Mouse (Mus musculus) myocyte (in vitro differentiated cells): ENCODE measurements around the gene Rsph3b.
"Not testable (repeated sequence)": the region's sequence is repeated elsewhere in the genome, so short reads cannot be mapped to it uniquely, and the experiment has no call there.

ENCODE experiments used
- CEBPB ChIP-seq: IDR thresholded peaks from 2 replicates; pipeline ENCODE4 v1.6.1; 2011; ENCODE audit warnings: mild to moderate bottlenecking, moderate library complexity; ENCODE audit not compliant: poor library complexity, insufficient read depth, severe bottlenecking
- E2F4 ChIP-seq: IDR thresholded peaks from one replicate; pipeline ENCODE4 v1.6.1; 2011; ENCODE audit warnings: mild to moderate bottlenecking, control low read depth, moderate library complexity; ENCODE audit not compliant: insufficient read depth
- MAX ChIP-seq: IDR thresholded peaks from one replicate; pipeline ENCODE4 v1.6.1; 2011; ENCODE audit warnings: low read depth, mild to moderate bottlenecking, control low read depth
- MYOD1 ChIP-seq, 3 experiments: IDR thresholded peaks; one replicate each; pipeline ENCODE4 v1.6.1; 2011; ENCODE audit warnings: control low read depth in 2 of 3, low read depth in 2 of 3, mild to moderate bottlenecking in 2 of 3, moderate library complexity in 1 of 3; ENCODE audit not compliant: insufficient read length in 2 of 3, control insufficient read depth in 1 of 3
- MYOG ChIP-seq, 3 experiments: IDR thresholded peaks; one replicate each; pipeline ENCODE4 v1.6.1; 2011; ENCODE audit warnings: control low read depth in 2 of 3, low read depth in 2 of 3, mild to moderate bottlenecking in 2 of 3; ENCODE audit not compliant: insufficient read length in 2 of 3, control insufficient read depth in 1 of 3, insufficient read depth in 1 of 3
- POLR2A ChIP-seq: IDR thresholded peaks from one replicate; pipeline ENCODE4 v1.6.1; 2011; ENCODE audit warnings: low read depth, mild to moderate bottlenecking, control low read depth, moderate library complexity; ENCODE audit not compliant: insufficient read length
- POLR2AphosphoS2 ChIP-seq: IDR thresholded peaks from one replicate; pipeline ENCODE4 v1.6.1; 2011; ENCODE audit warnings: low read depth, control low read depth; ENCODE audit not compliant: insufficient read length
- SRF ChIP-seq: IDR thresholded peaks from one replicate; pipeline ENCODE4 v1.6.1; 2011; ENCODE audit warnings: low read depth; ENCODE audit not compliant: control insufficient read depth, insufficient read length
- TCF12 ChIP-seq: IDR thresholded peaks from one replicate; pipeline ENCODE4 v1.6.1; 2011; ENCODE audit warnings: mild to moderate bottlenecking, control low read depth; ENCODE audit not compliant: poor library complexity, insufficient read depth, severe bottlenecking
- TCF3 ChIP-seq: IDR thresholded peaks from one replicate; pipeline ENCODE4 v1.6.1; 2011; ENCODE audit warnings: low read depth, control low read depth; ENCODE audit not compliant: insufficient read length
- USF1 ChIP-seq: IDR thresholded peaks from one replicate; pipeline ENCODE4 v1.6.1; 2011; ENCODE audit warnings: low read depth, mild to moderate bottlenecking, control low read depth, moderate library complexity

- TF ChIP-seq POLR2A; TCF12; MYOG (IDR thresholded peaks at IDR 0.05; ENCODE audit: control insufficient read depth in 1 of 3, insufficient read depth in 1 of 3, insufficient read length in 2 of 3, low read depth in 2 of 3); CEBPB; USF1; MAX; TCF3; POLR2AphosphoS2; SRF; E2F4; MYOD1 (IDR thresholded peaks at IDR 0.05; ENCODE audit: control insufficient read depth in 1 of 3, insufficient read length in 2 of 3, low read depth in 2 of 3): not testable (repeated sequence)
These were observed 28.1 kb downstream of the Rsph3b start for GRCm38 (mm10) chr17:6920351-6920894.
